Mouse (Mus musculus) kidney, postnatal 10 days (tissue): ENCODE data around the gene Gm20914.
"Not testable (repeated sequence)": the region's sequence is repeated elsewhere in the genome, so short reads cannot be mapped to it uniquely, and the experiment has no call there.

Experiments used
- DNase-seq: peaks from one replicate; pipeline ENCODE4 v3.0.0; 2021; ENCODE audit warnings: mixed read lengths

Gm20914 gene

DNA sequence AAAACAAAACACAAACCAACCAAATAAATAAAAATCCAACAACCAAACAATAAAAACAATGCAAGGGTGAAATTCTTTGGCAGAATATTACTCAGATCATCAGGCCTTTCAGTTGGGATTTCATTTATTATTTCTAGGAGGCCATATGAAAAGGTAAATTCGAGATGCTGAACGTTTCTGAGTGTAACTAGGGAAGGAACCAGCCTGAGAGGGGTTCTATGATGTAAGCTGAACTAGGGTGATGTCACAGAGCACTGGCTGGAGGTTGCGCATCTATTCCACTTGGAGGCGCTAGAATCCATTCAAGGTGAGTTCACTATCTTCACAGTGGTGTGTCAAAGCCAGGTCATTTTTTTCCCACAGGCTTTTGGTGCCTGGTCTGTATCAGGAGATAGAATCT lies at the start of gene Gm20914:
TSS of gene Gm20914 (plus strand) at position 301 of the 400 bp plus-strand sequence.
- not testable (repeated sequence) for DNase-seq
